Mouse (Mus musculus): ENCODE results near the gene Eras.
A peak's percentile ranks its signal among the peaks of the same experiment; 100 is the strongest.
"Not testable (repeated sequence)": the region's sequence is repeated elsewhere in the genome, so short reads cannot be mapped to it uniquely, and the experiment has no call there.

The Eras gene

DNA sequence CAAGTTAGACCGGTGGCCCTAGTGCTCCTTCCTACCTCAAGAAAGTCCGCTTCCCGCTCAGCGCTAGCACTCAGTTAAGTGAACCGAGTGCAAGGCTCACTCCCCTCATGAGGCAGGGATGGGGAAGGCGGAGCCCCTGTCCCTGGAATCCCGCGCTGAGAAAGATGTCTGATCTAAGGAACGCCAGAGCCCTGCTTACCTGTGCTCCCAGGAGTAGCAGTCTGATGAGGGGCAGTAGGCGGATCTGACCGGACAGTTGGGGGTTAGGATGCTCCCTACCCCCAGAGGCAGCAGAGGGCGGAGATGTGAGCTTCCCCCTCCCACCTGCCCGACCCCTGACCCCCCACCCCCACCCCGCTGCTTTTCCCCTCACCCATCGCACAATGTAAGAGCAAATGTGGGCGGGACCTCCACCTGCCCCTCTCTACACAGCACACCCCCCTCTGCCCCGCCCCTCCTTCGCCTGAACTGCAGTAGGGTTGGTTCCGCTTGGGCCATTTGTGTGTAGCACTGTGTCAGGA, at the start of gene Eras:
Eras (minus strand) TSS at position 338 of the 521 bp plus-strand sequence.
- DNase-seq (ENCODE audit: extremely low read depth, low read depth, low spot score) = no peak

DNA sequence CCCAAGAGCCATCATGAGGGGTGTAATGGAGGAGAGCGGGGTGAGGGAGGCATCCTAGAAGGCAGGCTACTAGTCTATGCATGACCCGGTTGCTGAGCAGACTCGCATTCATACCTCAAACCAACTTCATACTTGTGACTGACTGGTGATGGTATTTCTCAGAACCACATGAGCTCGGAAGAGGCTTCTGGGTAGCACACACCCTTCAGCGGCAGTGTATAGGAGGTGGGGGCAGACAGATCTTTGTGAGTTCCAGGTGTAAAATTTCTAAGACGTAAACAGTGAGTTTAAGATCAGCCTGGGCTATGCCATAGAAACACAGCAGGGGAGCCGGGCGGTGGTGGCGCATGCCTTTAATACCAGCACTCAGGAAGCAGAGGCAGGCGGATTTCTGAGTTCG, 49.5 kb upstream of the Eras start, which contains the start of gene Gata1:
Gata1 (minus strand) TSS at position 180 of the 400 bp plus-strand sequence.
- DNase-seq (ENCODE audit: extremely low read depth, low read depth, low spot score) = no peak

DNA sequence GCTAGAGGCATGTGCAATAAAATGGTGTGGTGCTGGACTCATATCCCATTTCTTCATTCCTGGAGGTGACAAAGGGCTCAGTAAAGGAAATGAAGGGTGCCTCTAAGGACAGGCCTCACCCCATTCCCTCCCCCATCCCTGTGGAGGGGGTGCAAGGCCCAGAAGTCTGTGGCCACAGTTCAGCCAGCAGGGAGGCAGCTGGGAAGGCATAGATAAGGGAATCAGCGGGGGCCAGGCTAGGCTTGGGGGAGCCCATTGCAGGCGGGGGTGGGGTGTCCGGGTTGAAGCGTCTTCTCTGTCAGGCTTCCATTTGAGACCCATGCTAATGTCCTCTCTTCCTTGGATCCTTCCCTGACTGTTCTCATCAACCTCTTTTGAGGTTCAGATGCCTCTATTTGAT, 42.9 kb upstream of the Eras start:
- no peak for DNase-seq (ENCODE audit: extremely low read depth, low read depth, low spot score)

DNA sequence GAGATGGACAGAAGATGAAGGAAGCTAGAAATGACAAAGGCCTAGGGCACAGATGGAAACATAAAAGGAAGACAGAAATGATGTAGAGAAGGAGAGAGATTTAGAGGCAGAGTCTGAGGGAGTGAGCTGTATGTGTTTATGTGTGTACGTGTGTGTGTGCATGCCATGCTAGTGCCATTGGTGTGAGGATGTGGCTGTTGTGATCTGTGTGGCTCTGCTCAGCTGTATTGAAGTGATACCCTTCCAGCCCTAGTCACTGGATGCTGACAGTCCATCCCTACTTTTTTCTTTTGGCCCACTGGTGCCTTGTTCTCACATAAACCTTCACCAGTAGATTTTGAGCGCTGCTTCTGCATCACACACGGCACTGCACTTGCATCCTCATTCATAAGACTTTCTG, 40.5 kb upstream of the Eras start:
- DNase-seq (ENCODE audit: extremely low read depth, low read depth, low spot score) = no peak

DNA sequence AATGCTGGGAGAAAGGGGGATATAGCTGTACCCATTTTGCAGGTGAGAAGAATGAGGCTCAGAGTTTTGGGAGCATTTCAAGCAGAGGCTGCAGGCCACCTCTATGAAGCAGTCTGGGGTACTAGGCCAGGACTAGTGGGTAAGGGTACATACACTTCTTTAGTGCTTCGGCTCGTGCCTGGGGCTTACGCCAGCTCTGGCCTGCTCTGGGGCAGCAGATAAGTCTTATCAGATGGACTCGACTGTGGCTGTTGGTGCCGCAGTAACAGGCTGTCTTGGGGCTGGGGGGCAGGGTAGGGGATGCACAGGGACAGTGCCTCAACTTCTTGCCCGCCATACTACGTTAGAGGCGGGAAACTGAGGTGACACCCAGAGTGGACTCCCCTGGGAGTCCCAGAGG, 39.8 kb upstream of the Eras start:
- DNase-seq (ENCODE audit: extremely low read depth, low read depth, low spot score) = no peak

DNA sequence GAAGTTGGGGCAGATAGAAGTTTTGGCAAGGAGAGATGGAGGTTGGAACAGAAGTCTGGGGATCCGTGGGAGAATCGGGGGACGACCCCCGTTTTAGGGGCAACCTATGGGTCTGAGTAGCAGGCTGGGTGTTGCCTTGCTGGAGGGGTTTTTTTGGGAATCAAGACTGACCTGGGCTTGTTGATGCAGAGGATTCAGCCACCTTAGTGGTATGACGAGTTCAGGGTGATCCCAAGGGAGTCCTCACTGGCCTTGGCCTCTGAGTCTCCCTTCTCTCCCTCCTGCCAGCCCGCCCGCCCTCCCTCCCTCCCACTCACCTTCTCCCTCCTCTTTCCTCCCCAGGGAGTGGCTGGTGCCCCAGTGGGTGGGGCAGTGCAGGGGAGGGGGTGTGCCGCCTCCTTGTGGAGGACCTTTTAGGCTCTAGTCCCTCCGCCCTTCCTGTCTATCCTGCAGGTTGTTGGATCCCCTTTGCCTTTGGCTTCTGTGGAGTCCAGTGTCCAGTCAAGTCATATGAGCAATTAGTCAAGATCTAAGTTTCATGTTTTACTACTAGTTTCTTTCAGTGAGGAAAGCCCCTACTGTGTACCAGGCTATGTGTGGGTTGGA, 39.3 kb upstream of the Eras start:
- no peak for DNase-seq (ENCODE audit: extremely low read depth, low read depth, low spot score)

DNA sequence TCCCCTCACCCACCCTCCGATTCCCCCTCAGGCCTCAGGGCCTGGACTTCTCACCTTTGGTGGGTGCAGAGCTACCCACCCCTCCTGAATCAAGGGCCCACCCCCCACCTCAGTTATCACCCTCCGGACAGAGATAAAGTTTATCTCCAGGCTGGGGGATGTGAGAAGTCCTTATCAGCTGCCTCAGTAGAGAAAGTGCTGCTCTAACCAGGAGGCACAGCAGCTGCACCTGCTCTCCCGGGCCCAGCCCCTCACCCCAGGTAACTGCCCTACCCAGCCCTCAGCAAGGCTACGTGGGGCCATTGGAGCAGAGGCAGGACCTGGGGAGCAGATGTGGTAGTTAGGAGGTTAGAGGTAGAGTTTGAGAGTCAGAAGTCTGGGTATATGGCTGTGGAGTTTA, 37.8 kb upstream of the Eras start:
- DNase-seq (ENCODE audit: extremely low read depth, low read depth, low spot score) = no peak

DNA sequence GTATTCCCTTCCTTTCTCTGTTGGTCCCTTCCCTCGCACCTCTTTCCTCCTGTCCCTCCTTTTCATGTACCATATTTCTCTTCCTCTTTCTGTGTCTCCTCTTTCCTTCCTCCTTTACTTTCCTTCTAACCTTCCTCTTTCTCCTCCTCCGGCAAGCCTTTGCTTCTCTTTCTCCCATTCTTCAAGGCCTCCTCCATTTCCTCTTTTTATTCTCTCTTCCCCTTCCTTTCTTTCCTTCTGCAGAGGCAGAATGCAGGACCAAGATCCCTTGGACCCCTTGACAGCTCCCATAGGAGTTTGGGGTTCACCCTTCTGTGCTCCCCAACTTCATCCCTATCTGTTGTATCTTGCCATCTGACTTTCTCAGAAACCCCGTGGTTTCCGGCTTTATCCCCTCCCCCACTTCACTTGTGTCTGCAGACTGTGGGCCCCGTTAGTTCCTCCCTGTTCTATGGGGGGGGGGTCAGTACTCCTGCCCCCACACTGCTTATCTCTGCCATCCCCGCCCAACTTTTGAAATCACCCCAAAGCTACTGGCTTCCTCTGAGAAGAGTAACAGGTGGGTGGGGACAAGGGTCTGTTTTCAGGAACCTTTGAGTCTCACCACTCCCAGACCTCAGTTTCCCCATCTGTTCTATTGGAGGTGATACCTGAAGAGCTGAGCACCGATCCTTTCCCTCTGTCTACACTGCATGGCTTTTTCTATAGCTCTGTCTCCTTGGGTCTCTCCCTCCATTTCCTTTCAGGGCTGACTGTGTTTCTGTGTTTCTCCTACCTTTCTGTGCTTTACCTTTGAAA, 35.6 kb upstream of the Eras start:
- no peak for DNase-seq (ENCODE audit: extremely low read depth, low read depth, low spot score)

DNA sequence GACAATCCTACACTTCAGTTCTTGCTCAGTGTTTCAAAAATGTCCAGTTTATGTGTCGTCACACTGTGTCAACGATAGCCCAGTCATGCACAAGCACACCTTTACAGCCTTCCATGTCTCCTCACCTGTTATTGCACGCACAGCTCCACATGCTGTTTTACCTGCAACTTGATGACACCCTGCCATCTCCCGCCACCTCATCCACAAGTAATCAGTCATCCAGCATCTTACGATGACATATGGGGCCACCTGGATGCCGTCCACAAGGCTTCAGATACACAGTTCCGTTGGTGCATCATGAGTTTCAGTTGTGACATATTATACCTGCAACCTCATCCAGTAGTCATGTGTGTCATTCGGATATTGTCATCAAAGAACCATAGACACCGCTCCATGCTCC, 30.5 kb upstream of the Eras start:
- DNase-seq (ENCODE audit: extremely low read depth, low read depth, low spot score) = no peak

DNA sequence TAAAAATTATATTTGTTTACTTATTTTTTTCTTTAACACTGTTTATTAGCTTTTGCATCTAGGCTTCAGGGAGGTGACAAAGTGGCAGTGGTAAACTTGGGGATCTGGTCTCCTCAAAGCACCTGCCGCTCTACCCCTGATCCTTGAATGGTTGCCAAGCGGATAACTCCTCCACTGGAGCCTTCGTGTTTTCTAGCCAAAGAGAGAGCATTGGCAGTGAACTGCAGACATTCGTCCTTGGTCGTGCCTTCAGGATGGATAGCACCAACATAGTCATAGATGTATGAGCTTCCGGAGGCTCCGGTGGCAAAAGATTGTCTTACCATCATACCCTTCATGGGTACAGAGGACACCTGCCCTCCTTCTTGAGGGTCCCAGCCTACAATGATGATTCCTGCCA, 21.7 kb upstream of the Eras start:
- no peak for DNase-seq (ENCODE audit: extremely low read depth, low read depth, low spot score)

DNA sequence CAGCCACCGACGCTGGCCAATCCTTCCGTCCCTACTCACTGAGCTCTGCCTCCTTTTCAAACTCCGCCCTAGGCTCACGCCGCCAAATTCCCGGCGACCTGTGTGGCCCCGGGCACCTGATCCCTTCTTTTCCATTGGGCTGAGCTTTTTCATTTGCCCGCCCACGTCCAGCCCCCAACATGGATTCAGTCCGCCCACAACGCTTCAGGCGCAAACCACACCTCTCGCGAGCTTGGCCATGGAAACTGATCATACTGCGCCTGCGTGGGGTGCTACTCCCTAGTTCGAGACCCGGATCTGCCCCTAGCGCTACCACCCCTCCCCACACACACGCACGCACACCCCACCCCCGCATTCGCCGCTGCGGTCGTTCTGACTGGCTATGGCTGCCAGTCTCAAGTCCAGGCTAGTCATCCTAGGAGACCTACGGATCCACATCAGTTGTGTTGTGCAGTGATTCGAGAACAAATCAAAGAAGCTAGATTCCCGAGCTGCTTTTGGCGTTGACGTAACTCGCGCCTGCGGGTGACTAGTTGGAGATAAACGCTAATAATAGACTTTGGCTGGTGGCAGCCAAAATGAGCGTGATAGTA, 19.6 kb upstream of the Eras start:
- peak; percentile 54 for DNase-seq (ENCODE audit: extremely low read depth, low read depth, low spot score)

DNA sequence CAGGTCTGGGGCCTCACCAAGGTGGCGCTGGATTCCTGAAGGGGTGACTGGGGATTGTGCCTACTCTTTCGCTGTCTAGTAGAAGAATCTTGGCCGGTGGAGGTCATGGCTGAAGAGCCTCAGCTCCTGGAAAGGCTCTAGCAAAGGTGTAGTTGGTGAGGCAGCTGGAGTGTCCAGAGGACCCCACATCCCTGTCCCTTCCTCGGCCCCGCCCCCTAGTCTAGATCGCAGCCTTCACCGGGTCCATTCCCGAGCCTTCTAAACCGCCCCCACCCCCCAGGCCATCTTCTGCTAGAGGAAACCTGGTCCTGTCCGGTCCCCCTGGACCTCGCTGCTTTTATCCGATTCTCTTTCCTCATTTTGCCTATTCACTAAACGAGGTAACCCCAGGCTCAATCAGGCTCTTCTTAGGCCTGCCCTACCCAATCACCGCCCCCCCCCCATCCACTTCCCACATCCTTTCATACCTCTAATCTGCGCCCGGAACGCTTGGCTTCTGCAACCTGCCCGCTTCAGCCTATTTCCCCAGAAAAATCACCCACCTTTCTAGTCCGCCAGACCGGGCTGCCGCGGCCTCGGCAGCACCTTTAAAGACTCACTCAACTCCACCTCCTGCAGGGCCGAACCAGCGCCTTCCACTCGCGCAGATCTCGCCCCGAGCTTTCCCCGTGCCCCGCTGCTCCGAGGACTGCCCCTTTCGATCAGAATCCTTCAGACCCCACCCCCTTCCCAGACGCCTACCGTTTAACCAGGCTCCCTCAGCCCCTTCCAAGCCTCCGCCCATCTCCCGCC, 18.9 kb upstream of the Eras start, which contains the start of gene Hdac6:
Hdac6 (minus strand) TSS at position 782 of the 792 bp plus-strand sequence.
- DNase-seq (ENCODE audit: extremely low read depth, low read depth, low spot score) = no peak

DNA sequence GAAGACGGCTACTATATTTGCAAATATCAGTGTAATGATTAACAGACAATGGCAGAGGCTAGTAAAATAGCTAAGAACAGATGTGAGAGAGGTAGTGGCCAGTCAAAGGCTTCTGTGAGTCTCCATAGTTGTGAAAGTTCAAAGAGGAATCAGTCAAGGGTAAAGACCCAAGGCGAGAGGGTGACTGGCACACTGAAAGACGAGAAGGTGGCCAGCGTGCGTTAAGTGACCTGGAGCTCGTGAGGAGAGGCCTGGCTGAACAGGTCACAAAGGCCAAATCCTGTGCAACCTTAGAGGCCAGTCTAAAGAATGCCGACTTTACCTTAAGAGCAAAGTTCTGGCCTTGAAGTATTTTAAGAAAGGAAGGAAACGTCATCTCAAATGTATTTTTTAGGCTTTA, 17.2 kb upstream of the Eras start:
- DNase-seq (ENCODE audit: extremely low read depth, low read depth, low spot score) = no peak

DNA sequence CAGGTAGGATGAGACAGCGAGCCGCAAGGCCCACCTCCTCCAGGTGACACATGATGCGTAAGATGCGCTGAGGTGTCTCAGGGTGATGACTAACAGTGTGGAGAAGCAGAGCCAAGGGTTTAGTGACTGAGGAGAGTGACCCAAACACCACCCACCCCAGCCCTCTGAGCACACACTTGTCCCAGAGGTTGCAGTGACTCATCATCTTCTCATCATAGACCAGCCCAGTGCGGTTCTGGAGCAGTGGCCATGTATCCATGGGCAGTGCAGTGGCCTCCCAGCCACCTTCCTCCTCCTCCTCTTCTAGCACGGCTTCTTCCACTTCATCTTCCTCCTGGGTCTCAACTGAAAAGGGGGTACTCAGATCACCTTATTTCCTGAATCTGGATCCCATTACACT, 9.3 kb upstream of the Eras start:
- no peak for DNase-seq (ENCODE audit: extremely low read depth, low read depth, low spot score)

DNA sequence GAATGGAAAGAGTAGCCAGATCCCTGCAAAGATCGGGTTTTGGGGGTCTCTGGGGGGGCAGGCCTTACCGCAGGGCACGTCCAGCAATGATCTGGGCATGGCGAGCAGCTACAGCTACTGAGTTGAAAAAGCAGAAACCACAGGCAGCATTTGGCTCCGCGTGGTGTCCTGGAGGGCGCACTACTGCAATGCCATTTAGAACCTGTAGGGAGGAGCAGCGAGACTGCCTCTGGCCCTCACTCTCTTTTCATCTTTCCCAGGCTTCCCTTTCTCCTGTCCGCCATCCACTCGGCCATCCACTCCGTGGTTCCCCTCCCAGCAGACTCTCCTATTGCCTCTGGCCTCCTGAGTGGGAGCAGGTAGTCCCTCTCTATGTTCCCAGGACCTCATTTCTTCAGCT, 8.5 kb upstream of the Eras start:
- no peak for DNase-seq (ENCODE audit: extremely low read depth, low read depth, low spot score)

DNA sequence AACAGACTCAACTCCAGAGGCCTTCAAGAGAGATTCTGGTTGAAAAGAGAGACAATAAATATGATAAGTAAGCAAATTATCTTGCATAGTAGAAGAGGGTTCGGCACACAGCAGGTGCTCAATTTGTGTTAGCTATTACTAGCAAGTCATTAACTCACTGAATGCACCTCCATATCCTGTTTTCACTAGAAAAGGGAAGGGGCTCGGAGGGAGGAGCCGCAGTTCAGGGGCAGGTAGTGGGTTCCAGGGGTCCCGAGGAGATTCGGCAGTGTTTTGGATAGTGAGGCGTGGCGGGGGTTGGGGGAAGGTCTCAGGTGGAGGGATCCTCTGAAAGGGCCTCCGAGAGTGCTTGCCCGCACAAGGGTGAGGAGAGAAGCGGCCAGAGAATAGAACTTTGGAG, 1.3 kb downstream of the Eras start:
- DNase-seq (ENCODE audit: extremely low read depth, low read depth, low spot score) = no peak

DNA sequence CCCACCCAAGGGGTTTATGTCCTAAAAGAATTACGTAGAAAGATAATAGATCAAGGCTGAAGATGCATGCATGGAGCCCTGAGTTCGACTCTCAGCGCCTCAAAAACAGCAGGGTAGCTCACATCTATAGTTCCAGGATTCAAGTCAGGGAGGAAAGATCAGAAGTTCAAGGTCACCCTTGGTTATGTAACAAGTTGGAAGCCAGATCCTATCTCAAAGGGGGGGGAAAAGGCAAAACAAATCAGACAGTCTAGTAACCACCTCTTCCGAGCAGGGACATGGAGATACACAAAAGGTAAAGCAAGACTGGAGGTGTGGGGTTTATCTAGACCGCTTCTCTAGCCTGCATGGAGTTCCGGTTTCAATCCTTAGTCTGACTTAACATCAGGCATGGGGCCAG, 2.1 kb downstream of the Eras start:
- DNase-seq (ENCODE audit: extremely low read depth, low read depth, low spot score) = no peak

DNA sequence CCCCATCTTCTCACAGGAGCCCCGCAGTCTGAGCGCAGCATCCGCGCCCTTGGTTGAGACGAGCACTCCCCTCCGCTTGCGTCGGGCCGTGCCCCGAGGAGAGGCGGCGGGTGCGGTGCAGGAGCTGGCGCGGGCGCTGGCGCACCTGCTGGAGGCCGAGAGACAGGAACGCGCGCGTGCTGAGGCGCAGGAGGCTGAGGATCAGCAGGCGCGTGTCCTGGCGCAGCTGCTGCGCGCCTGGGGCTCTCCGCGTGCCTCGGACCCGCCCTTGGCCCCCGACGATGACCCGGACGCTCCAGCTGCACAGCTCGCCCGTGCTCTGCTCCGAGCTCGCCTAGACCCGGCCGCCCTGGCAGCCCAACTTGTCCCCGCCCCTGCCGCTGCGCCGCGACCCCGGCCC, 6.4 kb downstream of the Eras start:
- DNase-seq (ENCODE audit: extremely low read depth, low read depth, low spot score) = no peak

DNA sequence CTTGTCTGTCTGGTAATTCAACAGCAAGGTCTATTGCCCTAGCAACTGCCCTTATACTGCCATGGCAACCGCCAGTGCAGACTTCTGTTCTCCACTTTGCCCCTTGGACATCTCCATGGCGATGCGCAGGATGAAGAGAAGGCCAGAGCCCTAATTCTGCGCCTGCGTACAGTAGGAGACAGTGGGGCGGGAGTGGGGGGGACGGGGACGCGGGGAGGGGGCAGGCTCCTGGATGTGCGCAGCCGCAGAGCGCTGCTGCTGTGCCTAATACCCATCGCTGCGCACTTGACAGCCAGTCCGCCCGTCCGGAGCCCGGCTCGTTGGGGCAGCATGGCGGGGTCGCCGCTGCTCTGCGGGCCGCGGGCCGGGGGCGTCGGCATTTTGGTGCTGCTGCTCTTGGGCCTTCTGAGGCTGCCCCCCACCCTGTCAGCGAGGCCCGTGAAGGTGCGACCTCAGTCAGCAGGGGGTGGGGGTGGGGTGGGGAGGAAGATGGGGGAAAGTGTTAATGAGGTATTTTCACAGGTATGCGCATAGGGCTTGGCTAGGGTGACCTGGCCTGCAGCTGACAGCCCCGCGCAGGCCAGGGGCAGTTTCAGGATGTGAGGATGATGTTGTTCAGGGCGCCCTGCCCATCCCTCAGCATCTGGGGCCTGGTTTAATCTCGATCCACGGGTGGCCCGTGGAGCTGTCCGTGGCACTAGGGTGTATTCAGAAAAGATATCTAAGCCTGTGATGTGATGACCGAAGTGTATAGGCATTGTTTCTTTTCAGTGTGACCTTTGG, 8.6 kb downstream of the Eras start, which contains the start of gene Pcsk1n:
Pcsk1n (plus strand) TSS at position 222 of the 783 bp plus-strand sequence.
- no peak for DNase-seq (ENCODE audit: extremely low read depth, low read depth, low spot score)

DNA sequence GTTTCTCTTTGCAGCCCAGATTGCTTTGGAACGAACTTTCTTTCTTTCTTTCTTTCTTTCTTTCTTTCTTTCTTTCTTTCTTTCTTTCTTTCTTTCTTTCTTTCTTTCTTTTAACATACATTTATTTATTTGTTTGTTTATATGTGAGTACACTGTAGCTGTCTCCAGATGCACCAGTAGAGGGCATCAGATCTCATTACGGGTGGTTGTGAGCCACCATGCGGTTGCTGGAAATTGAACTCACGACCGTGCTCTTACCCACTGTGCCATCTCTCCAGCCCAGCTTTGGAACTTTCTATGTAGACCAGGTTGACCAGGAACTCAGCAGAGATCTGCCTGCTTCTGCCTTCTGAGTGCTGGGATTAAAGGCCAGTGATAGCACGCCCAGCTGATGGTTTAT, 10.4 kb downstream of the Eras start:
- not testable (repeated sequence) for DNase-seq (ENCODE audit: extremely low read depth, low read depth, low spot score)

Measured in fat pad, adult 2 months (tissue).